Mouse (Mus musculus) cortical plate, adult 2 months (tissue): ENCODE measurements around the gene Clk4.

Source experiments
- CTCF ChIP-seq: fragments of 200-500 bp; IDR thresholded peaks from 2 replicates; pipeline ENCODE4 v1.5.1; 2011; ENCODE audit warnings: mild to moderate bottlenecking, control low read depth, low read length; ENCODE audit not compliant: insufficient read depth; ENCODE audit errors: extremely low read depth
- POLR2A ChIP-seq: fragments of 200-500 bp; IDR thresholded peaks from 2 replicates; pipeline ENCODE4 v1.6.1; 2011; ENCODE audit warnings: mild to moderate bottlenecking, low read length, control low read depth; ENCODE audit not compliant: insufficient read depth; ENCODE audit errors: extremely low read depth

GRCm38 (mm10) chr11:51274418-51274817, 12.9 kb downstream of the Clk4 start:
- no peak for TF ChIP-seq CTCF
- no peak for TF ChIP-seq POLR2A
